Mouse (Mus musculus): ENCODE results near the gene Ltb. TPM values are rescaled to one million over a fixed set of nuclear protein-coding genes. Genes with fewer than 3 reads are reported as not detected.
A peak's percentile ranks its signal among the peaks of the same experiment; 100 is the strongest.

The Ltb gene
- polyA plus RNA-seq, 1 experiment from 2014 or later: 0.64 TPM

DNA sequence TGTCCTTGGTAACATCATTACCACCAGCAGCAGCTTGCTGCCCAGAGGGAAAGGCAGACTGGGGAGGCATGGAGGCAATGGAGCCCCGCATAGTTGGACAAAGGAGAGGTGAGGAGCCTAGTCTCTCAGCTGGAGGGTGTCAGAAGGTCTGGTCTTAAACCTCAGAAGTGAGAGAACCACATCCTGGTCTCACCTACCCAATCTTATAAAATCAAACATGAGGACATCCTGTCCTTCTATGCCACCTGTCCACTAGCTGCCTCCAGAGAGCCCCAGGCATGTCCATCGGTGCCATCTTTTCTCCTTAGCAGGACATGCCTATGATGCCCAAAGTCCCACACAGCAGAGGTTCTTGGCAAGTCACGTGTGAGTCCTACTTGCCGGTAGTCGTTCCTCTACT is 14.1 kb upstream of the Ltb start:
- Histone ChIP-seq H3K27ac (no peak overlapping the region), H3K4me3 (replicated peaks) (no peak overlapping the region), H3K4me2 (no peak overlapping the region), H3K4me1 (replicated peaks) (no peaks in the 10 kb centered on the region), H3K36me3 (no peaks in the 10 kb centered on the region), H3K27me3 (no peaks in the 10 kb centered on the region), H3K9ac (replicated peaks) (no peak overlapping the region; the same call in 1 of the 2 replicates), H3K9me3 (no peaks in the 10 kb centered on the region)
- 84% methylated on average over 5 of the region's 5 CpGs for WGBS
- ATAC-seq (ENCODE audit: insufficient number of reproducible peaks, insufficient read depth, low FRiP score, low TSS enrichment, low read depth): no peak

DNA sequence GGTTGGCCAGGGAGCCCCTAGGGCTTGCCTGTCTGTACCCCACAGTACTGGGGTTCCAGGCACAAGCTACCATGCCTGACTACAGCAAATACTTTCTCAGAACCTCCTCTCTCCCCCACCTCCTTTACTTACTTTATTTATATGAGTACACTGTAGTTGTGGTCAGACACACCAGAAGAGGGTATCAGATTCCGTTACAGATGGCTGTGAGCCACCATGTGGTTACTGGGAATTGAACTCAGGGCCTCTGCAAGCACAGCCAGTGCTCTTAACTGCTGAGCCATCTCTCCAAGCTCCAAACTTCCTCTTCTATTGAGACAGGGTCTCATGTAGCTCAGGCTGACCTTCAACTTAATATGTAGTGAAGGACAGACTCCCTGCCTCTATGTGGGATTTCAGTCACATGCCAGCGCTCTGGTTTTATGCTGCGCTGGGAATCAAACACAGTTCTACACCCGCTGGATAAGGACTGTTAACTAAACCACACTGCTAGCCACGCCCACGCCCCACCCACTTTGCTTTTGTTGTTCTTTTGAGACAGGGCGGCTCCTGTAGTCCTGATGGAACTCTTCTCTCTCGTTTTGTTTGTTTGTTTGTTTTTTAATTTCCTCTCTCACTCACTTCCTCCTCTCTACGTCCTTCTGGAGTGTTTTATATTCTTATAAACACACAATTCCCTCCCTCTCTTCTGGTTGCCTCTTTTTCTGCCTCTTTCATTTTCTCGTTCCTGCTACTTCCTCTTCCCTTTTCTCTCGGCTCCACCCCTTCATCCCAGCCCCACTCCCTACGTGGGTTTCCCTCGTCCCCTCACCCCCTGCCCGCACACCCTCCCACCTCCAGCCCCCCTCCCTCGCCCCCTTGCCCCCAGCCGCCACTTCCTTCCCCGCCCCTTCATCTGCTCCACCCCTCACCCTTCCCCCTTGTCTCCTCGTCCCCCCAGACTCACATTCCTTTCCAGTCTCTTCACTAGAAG is 8.3 kb upstream of the Ltb start:
- Histone ChIP-seq H3K36me3 (no peaks in the 10 kb centered on the region), H3K4me1 (replicated peaks) (0 out of 2 replicates have a peak, but pooled peaks cover 8% of the 10 kb centered on the region), H3K9ac (replicated peaks) (peak overlapping the region; percentile 24; the same call in 1 of the 2 replicates), H3K27me3 (no peaks in the 10 kb centered on the region), H3K27ac (peak overlapping the region; percentile 87), H3K4me3 (replicated peaks) (peak overlapping the region; percentile 39), H3K4me2 (peak overlapping the region; percentile 55), H3K9me3 (no peaks in the 10 kb centered on the region)
- WGBS: 2% methylated on average over 18 of the region's 18 CpGs
- ATAC-seq (ENCODE audit: insufficient number of reproducible peaks, insufficient read depth, low FRiP score, low TSS enrichment, low read depth): peak; percentile 34

DNA sequence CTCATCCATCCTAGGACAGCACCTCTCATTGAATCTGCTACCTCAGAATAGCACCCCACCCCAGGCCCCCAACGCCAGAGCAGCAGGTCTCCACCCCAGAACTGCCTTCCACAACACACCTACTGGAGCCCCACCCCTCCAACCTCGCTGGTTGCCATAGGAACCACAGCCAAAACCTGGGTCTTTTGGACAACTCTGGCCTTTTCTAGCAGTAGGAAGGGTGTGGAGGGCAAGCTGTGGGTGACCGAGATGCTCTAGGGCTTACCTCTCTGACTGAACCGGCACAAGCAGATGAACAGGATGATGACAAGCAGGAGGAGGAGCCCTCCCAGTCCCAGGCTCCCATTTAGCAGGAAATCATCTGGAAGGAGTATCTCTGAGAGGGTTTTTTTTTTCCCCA is 7.6 kb upstream of the Ltb start:
- WGBS: 4% methylated on average over 4 of the region's 4 CpGs
- H3K9ac ChIP-seq (replicated peaks): peak overlapping the region; percentile 24; the same call in 1 of the 2 replicates
- H3K4me1 ChIP-seq (replicated peaks): 0 out of 2 replicates have a peak, but pooled peaks cover 8% of the 10 kb centered on the region
- no peaks in the 10 kb centered on the region for H3K9me3 ChIP-seq
- H3K4me3 ChIP-seq (replicated peaks): peak overlapping the region; percentile 39
- no peaks in the 10 kb centered on the region for H3K27me3 ChIP-seq
- peak overlapping the region; percentile 55 for H3K4me2 ChIP-seq
- H3K27ac ChIP-seq: peak overlapping the region; percentile 87
- H3K36me3 ChIP-seq: no peaks in the 10 kb centered on the region
- ATAC-seq (ENCODE audit: insufficient number of reproducible peaks, insufficient read depth, low FRiP score, low TSS enrichment, low read depth): no peak

DNA sequence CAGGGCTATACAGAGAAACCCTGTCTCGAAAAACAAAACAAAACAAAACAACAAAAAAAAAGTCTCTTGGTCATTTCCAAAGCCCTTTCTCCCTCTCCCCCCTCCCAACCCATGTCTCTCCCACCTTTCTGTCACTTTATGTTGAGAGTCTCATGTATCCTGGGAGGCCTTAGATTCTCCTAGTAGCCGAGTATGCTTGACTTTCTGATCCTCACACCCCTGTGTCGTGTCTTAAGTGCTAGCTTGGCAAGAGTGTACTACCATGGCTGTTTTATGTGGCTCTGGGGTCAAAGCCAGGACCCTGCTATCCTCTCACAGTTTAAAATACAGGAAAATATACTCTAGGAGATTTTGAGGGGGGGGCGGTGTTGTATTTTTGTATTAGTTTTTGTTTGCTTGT is 6.9 kb upstream of the Ltb start:
- peak overlapping the region; percentile 56; the same call in 1 of the 2 replicates for H3K27ac ChIP-seq
- no peaks in the 10 kb centered on the region for H3K36me3 ChIP-seq
- no peak overlapping the region for H3K9ac ChIP-seq (replicated peaks)
- H3K4me1 ChIP-seq (replicated peaks): 0 out of 2 replicates have a peak, but pooled peaks cover 8% of the 10 kb centered on the region
- 66% methylated on average over 4 of the region's 4 CpGs for WGBS
- H3K27me3 ChIP-seq: no peaks in the 10 kb centered on the region
- H3K4me3 ChIP-seq (replicated peaks): no peak overlapping the region
- H3K9me3 ChIP-seq: no peaks in the 10 kb centered on the region
- no peak for ATAC-seq (ENCODE audit: insufficient number of reproducible peaks, insufficient read depth, low FRiP score, low TSS enrichment, low read depth)
- no peak overlapping the region for H3K4me2 ChIP-seq

DNA sequence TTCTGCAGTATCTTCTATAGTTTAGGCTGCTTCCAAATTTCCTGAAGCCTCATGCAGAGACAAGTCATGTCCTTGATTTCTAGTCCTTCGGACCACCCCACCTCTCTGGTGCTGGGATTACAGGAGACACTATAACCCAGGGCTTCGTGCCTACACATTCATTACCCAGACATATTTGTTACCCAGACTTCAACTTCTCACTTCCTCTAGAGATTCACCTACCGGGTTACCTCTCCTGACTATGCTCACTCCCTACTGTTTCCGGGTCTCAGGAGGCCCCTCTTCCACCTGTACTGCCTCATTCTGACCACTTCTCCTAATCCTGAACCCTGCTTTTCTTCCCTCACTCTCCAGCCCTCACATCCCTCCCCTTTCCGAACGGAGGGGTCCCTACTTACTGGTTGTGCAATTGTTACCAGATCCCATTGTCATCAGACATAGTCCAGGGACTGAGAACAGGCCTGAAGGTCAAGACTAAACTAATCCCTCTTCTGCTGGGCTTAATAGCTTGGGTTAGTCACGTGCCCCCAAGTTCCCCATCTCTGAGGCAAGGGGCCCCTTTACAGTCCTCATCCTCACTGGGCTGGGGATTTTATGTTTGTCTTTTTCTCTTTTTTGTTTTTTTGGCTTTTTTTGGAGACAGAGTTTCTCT is 6.2 kb upstream of the Ltb start, which contains the start of gene Lst1:
TSS of gene Lst1 (minus strand) at position 481 of the 652 bp plus-strand sequence.
- 73% methylated on average over 7 of the region's 7 CpGs for WGBS
- no peak within 1 kb of the TSS for H3K4me3 ChIP-seq (replicated peaks)
- ATAC-seq (ENCODE audit: insufficient number of reproducible peaks, insufficient read depth, low FRiP score, low TSS enrichment, low read depth): no peak

DNA sequence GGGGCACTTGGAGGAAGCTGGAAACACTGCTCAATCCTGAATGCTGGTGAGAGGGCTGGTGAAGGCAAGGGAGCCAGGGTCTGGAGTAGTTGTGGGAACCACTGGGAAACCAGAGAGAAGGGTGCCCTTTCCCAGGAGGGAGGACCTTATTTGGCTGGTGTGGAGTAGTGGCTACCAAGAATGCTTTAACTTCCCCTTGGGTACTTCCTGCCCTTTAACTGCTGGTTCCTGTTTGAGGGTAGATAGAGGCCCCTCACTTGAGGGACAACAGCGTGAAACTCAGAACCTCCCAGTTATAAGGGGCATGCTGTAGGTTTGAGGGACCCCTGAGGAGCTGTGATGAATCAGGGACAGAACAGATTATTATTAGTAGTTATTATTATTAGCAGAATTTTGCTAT is 5.1 kb upstream of the Ltb start:
- H3K27ac ChIP-seq: no peak overlapping the region
- WGBS: 55% methylated on average over 1 of the region's 1 CpGs
- H3K36me3 ChIP-seq: no peaks in the 10 kb centered on the region
- H3K4me1 ChIP-seq (replicated peaks): peaks cover 12% of the 10 kb centered on the region
- no peak overlapping the region for H3K9ac ChIP-seq (replicated peaks)
- H3K4me3 ChIP-seq (replicated peaks): no peak overlapping the region
- ATAC-seq (ENCODE audit: insufficient number of reproducible peaks, insufficient read depth, low FRiP score, low TSS enrichment, low read depth): no peak
- no peaks in the 10 kb centered on the region for H3K9me3 ChIP-seq
- H3K4me2 ChIP-seq: no peak overlapping the region
- peaks cover 8% of the 10 kb centered on the region for H3K27me3 ChIP-seq

More for the DNA sequence above, 6.2 kb upstream of the Ltb start, which contains the start of gene Lst1:
- Histone ChIP-seq H3K27ac (peak within 1 kb of the TSS; percentile 56; the same call in 1 of the 2 replicates), H3K4me2 (no peak within 1 kb of the TSS), H3K36me3 (no peaks in the 10 kb centered on the region), H3K9ac (replicated peaks) (no peak within 1 kb of the TSS), H3K9me3 (no peaks in the 10 kb centered on the region), H3K27me3 (no peaks in the 10 kb centered on the region; the same call in 1 of the 2 replicates), H3K4me1 (replicated peaks) (0 out of 2 replicates have a peak, but pooled peaks cover 8% of the 10 kb centered on the region)

DNA sequence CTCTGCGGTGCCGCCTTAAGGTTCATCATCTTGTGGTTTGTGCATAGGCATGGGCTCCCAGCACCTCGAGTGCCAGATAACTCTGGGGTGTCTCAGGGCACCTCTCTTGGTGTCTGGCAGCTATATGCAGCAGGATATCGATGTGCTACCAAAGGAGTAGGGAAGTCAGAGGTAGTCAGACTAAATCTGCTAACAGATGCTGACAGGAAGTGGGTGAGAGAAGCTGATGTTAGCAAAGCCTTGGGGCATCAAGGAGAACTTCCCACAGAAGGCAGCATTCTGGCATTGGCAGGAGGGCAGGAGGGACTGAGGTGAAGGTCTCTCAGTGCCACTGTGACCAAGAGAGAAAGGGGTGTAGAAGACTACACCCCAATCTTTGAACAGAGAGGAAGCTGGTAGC is 4.1 kb upstream of the Ltb start:
- Histone ChIP-seq H3K27me3 (peaks cover 17% of the 10 kb centered on the region), H3K4me1 (replicated peaks) (peaks cover 18% of the 10 kb centered on the region), H3K9me3 (no peaks in the 10 kb centered on the region), H3K4me3 (replicated peaks) (no peak overlapping the region), H3K4me2 (no peak overlapping the region), H3K36me3 (no peaks in the 10 kb centered on the region), H3K9ac (replicated peaks) (no peak overlapping the region), H3K27ac (no peak overlapping the region)
- ATAC-seq (ENCODE audit: insufficient number of reproducible peaks, insufficient read depth, low FRiP score, low TSS enrichment, low read depth): no peak
- WGBS: 75% methylated on average over 4 of the region's 4 CpGs

DNA sequence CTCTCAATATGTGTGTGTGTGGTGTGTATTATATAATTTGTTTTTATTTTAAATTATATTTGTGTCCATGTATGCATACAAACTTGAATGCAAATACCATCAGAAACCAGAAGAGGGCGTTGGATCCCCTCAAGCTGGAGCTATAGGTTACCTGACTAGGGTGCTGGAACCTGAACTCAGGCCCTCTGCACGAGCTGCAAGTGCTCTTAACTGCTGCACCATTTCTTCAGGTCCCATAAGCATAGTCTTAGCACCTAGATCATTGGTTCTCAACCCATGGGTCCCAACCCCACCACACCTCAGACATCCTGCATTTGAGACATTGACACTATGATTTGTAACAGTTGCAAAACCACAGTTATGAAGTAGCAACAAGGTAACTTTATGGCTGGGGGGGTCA is 2.5 kb upstream of the Ltb start:
- Histone ChIP-seq H3K4me1 (replicated peaks) (peaks cover 22% of the 10 kb centered on the region), H3K9ac (replicated peaks) (no peak overlapping the region), H3K27me3 (peaks cover 34% of the 10 kb centered on the region), H3K9me3 (no peaks in the 10 kb centered on the region), H3K4me2 (no peak overlapping the region), H3K4me3 (replicated peaks) (no peak overlapping the region), H3K27ac (no peak overlapping the region), H3K36me3 (no peaks in the 10 kb centered on the region)
- 48% methylated on average over 2 of the region's 2 CpGs for WGBS
- ATAC-seq (ENCODE audit: insufficient number of reproducible peaks, insufficient read depth, low FRiP score, low TSS enrichment, low read depth): no peak

DNA sequence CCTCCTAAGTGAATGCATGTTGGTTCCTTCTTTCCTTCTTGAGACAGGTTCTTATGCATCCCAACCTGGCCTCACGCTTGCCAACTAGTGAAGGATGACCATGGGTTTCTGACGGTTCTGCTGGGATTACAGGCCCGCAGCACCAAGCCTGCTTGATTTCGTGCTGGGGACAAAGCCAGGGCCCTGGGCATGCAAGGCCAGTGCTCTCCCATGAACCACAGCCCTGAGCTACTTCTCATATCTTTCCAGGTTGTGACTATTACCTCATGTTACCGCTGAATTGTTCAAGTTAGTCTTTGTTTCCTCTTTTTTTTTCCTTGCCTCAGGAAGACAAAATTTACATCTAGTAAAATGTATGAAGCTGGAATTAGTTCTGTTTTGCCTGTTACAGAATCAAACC is 1.3 kb upstream of the Ltb start:
- no peak overlapping the region for H3K4me3 ChIP-seq (replicated peaks)
- peaks cover 42% of the 10 kb centered on the region for H3K27me3 ChIP-seq
- no peak overlapping the region for H3K4me2 ChIP-seq
- H3K9me3 ChIP-seq: no peaks in the 10 kb centered on the region
- no peaks in the 10 kb centered on the region for H3K36me3 ChIP-seq
- ATAC-seq (ENCODE audit: insufficient number of reproducible peaks, insufficient read depth, low FRiP score, low TSS enrichment, low read depth): no peak
- H3K4me1 ChIP-seq (replicated peaks): peaks cover 21% of the 10 kb centered on the region
- no peak overlapping the region for H3K9ac ChIP-seq (replicated peaks)
- H3K27ac ChIP-seq: no peak overlapping the region
- WGBS: 83% methylated on average over 5 of the region's 5 CpGs

DNA sequence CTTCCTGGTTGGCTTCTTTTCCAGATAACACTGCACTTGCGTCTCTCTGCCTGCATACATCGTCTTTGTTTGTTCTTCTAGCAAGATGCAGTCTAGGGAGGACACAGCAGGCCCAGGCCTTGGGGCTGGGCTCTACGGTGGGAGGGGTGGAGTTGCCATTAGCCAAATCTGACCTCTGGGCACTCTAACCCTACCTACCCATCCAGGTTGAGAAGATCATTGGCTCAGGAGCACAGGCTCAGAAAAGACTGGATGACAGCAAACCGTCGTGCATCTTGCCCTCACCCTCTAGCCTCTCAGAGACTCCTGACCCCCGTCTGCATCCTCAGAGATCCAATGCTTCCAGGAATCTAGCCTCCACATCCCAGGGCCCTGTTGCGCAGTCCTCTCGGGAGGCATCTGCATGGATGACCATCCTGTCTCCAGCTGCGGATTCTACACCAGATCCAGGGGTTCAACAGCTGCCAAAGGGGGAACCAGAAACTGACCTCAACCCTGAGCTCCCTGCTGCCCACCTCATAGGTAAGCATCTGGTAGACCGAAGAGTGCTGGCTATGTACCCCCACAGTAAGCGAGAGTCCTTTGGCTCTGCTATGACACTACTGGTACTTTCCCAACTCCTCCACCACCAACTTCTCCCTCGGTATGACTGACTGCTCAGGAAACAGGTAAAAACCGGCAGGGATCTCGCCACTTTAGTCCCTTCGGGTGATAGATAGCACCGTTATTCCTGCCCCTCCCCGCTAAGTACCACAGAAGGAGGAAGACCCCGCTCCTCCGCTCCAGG is 798 bp downstream of the Ltb start:
- no peak overlapping the region for H3K27ac ChIP-seq
- ATAC-seq (ENCODE audit: insufficient number of reproducible peaks, insufficient read depth, low FRiP score, low TSS enrichment, low read depth): no peak

More for the DNA sequence above, 798 bp downstream of the Ltb start:
- Histone ChIP-seq H3K4me2 (peak overlapping the region; percentile 74), H3K27me3 (peaks cover 60% of the 10 kb centered on the region), H3K36me3 (no peaks in the 10 kb centered on the region), H3K9ac (replicated peaks) (peak overlapping the region; percentile 45), H3K9me3 (no peaks in the 10 kb centered on the region), H3K4me1 (replicated peaks) (peaks cover 21% of the 10 kb centered on the region), H3K4me3 (replicated peaks) (peak overlapping the region; percentile 43)
- 39% methylated on average over 19 of the region's 19 CpGs for WGBS

Data from limb, embryonic 12.5 days (tissue).